Mouse (Mus musculus) midbrain, embryonic 15.5 days (tissue): ENCODE results near the gene Adgrl2. TPM values are rescaled to one million over a fixed set of nuclear protein-coding genes. Genes with fewer than 3 reads are reported as not detected.

Experiments
- ATAC-seq: fragments of 200-750 bp; cut with Nextera tagmentation; replicated peaks from 2 replicates; pipeline ENCODE4 v1.8.0; 2017; ENCODE audit warnings: moderate TSS enrichment
- H3K27ac ChIP-seq: fragments of 300-500 bp; sonication (generic); 2 replicates; pipeline ENCODE4 v1.5.1; 2015; ENCODE audit warnings: mild to moderate bottlenecking, inconsistent platforms
- H3K27me3 ChIP-seq: fragments of 300-500 bp; sonication (generic); replicated peaks from 2 replicates; pipeline ENCODE4 v1.6.1; 2015; ENCODE audit warnings: inconsistent platforms
- H3K36me3 ChIP-seq: fragments of 300-500 bp; sonication (generic); replicated peaks from 2 replicates; pipeline ENCODE4 v1.6.1; 2015; ENCODE audit warnings: inconsistent platforms
- H3K4me1 ChIP-seq: fragments of 300-500 bp; sonication (generic); 2 replicates; pipeline ENCODE4 v1.6.1; 2015; ENCODE audit warnings: inconsistent platforms
- H3K4me2 ChIP-seq: fragments of 300-500 bp; sonication (generic); 2 replicates; pipeline ENCODE4 v1.6.1; 2015; ENCODE audit warnings: inconsistent platforms, mild to moderate bottlenecking, moderate library complexity
- H3K4me3 ChIP-seq: fragments of 300-500 bp; sonication (generic); 2 replicates; pipeline ENCODE4 v1.5.1; 2015; ENCODE audit warnings: mild to moderate bottlenecking, inconsistent platforms
- H3K9ac ChIP-seq: fragments of 300-500 bp; sonication (generic); 2 replicates; pipeline ENCODE4 v1.6.1; 2015; ENCODE audit warnings: mild to moderate bottlenecking, inconsistent platforms
- H3K9me3 ChIP-seq: fragments of 300-500 bp; sonication (generic); 2 replicates; pipeline ENCODE4 v1.6.1; 2016; ENCODE audit warnings: inconsistent platforms
- WGBS: fragments of 180-500 bp; shearing (Covaris S2); methylation state at CpG from one replicate; pipeline ENCODE4 v1.1.7; 2015; ENCODE audit warnings: mixed read lengths; 5-methylcytosine and 5-hydroxymethylcytosine counted together
- polyA plus RNA-seq: library from polyadenylated mRNA; unstranded; fragments of >200 nt; fragmentation: Nextera tagmentation; extraction: Ambion mirVana; gene quantifications from 2 replicates; pipeline ENCODE4 v1.2.1, GENCODE M21; 2015

Gene Adgrl2
- polyA plus RNA-seq, 1 experiment from 2014 or later, result 140 TPM

DNA sequence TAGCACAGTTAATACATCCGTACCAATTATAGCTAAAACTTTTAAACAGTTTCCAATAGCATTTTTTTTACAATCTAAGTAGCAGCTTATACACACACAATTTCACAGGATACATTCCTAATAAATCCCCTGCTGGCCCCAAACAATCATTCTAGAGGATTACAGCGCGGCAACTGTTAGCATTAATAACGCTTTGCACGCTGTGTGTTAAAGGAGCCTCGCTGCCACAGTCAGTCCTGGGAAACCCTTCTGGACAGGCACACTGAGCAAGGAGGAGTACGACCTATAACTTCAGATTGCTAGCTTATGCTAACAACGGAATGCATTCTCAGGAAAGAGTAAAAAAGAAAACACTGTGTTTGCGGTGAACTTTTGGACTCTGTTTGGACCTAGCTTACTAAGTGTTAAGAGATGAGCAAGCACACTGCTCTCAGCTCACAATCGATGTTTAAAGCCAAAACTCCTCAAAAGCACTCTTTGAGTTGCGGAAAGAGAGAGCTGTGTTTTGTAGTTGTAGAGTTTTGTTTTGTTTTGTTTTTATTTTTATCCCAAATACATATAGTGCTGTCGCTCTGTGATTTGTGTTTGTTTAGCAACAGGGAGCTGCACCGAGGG lies 25.3 kb downstream of the Adgrl2 start:
- no peaks in the 10 kb centered on the region for H3K9me3 ChIP-seq
- no peak overlapping the region for H3K9ac ChIP-seq
- H3K4me3 ChIP-seq, result no peak overlapping the region
- WGBS, result 42% methylated on average over 13 of the region's 13 CpGs
- no peaks in the 10 kb centered on the region for H3K36me3 ChIP-seq
- H3K27ac ChIP-seq, result no peak overlapping the region
- H3K27me3 ChIP-seq, result no peaks in the 10 kb centered on the region
- no peak for ATAC-seq
- peaks cover 24% of the 10 kb centered on the region for H3K4me1 ChIP-seq
- H3K4me2 ChIP-seq, result peak overlapping the region; percentile 18; the same call in 1 of the 2 replicates

DNA sequence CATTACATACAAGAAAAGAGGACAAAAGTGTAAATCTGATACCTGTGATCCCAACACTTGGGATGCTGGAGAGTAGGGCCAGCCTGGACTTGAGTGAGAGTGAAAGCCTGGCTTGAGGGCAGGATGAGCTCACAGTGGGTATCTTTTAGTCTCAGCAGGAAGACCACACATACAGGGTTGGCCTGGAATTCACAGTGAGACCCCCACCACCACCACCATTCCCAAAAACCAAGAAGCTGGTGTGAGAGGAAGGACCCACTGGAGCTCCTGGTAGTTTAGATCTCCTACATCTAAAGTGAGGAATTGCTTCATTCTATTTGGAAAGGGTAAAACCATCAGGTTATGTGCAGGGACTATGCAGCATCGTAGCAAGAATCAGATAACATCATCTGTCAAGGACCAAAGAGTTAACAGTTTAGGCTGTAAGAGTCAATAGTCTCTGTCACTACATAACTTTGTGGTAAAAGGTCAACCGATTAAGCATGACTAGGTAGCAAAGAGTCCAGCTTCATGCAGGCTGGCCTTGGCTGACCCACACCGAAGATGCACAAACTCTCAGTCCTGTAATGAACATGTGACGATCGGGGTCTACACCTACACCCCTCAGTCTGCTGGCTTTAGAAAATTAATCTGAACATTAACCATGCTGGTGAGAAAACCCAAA lies 26.8 kb downstream of the Adgrl2 start:
- Histone ChIP-seq H3K27me3 (no peaks in the 10 kb centered on the region), H3K27ac (no peak overlapping the region), H3K9ac (no peak overlapping the region), H3K4me3 (no peak overlapping the region), H3K36me3 (no peaks in the 10 kb centered on the region), H3K4me2 (no peak overlapping the region), H3K4me1 (peaks cover 39% of the 10 kb centered on the region), H3K9me3 (no peaks in the 10 kb centered on the region)
- ATAC-seq, result no peak
- 89% methylated on average over 5 of the region's 5 CpGs for WGBS

DNA sequence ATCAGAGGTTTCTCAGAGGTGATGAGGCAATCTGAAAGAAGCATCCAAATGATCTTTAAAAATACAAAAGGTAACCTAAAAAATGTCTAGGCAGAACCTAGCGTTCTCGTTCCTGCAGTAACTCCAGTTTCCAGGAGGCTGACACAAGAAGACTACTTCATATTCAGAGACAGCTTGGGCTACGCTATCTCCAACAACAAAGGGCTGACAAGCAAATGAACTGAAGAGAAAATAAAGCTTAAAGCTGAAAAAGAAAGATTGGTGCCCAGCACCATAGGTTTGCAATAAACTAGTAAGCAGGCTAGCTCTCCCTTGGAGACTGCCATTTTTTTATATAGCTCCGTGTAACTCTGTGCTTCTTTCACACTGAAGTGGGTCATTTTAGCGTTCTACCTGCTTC lies 28.7 kb downstream of the Adgrl2 start:
- Histone ChIP-seq H3K9ac (no peak overlapping the region), H3K4me1 (peaks cover 46% of the 10 kb centered on the region), H3K4me3 (no peak overlapping the region), H3K36me3 (no peaks in the 10 kb centered on the region), H3K27ac (no peak overlapping the region), H3K4me2 (no peak overlapping the region), H3K9me3 (no peaks in the 10 kb centered on the region), H3K27me3 (no peaks in the 10 kb centered on the region)
- WGBS, result 50% methylated on average over 5 of the region's 5 CpGs
- ATAC-seq, result no peak

DNA sequence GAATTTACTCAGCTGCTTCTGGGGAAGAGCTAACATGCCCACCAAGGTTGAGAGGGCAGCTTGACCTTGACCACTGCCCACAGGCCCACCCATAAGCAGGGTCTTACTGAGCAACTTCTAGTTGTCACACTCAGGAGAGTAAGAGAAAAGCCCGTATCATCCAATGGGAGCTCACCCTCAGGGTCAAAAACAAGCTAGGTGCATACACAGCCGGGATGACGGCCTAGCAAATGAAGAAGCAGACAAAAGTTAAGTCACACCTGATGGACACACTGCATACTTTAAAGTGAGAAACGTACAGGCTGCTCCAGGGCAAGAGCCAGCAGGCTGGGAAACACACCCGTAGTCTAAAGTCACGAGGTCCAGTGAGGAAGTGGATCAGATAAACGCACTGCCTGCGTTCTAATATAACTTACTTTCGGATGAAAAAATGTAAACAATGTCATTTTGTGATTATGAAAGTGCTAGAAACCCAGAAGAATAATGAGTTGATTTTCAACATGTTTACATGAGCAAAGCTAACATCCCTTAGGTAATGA lies 29.5 kb downstream of the Adgrl2 start:
- WGBS, result 73% methylated on average over 9 of the region's 9 CpGs
- no peak for ATAC-seq
- Histone ChIP-seq H3K27ac (no peak overlapping the region), H3K9me3 (no peaks in the 10 kb centered on the region), H3K9ac (no peak overlapping the region), H3K36me3 (no peaks in the 10 kb centered on the region), H3K4me2 (no peak overlapping the region), H3K4me1 (peaks cover 53% of the 10 kb centered on the region), H3K4me3 (no peak overlapping the region), H3K27me3 (no peaks in the 10 kb centered on the region)

DNA sequence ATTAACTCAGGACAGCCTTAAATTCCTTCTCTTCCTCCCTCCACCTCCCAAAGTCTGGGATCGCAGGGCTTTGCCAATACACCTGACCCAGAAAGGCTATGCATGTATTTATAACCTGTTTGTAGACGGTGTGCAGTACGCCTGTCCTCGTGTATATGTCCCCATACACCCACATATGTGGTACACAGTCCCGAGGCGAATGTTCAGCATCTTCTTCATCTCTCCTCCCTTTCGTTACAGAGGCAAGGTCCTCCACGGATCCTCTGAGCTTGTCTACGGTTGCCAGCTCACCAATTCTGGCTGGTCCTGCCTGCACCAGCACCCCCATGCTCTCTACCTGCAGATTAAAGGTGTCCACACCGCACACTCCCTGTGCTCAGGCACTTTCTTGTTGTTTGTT lies 30.1 kb downstream of the Adgrl2 start:
- no peak overlapping the region for H3K4me2 ChIP-seq
- WGBS, result 83% methylated on average over 10 of the region's 10 CpGs
- no peak overlapping the region for H3K9ac ChIP-seq
- H3K4me3 ChIP-seq, result no peak overlapping the region
- H3K27ac ChIP-seq, result no peak overlapping the region
- H3K4me1 ChIP-seq, result peaks cover 56% of the 10 kb centered on the region
- no peaks in the 10 kb centered on the region for H3K36me3 ChIP-seq
- ATAC-seq, result no peak
- no peaks in the 10 kb centered on the region for H3K27me3 ChIP-seq
- H3K9me3 ChIP-seq, result no peaks in the 10 kb centered on the region

DNA sequence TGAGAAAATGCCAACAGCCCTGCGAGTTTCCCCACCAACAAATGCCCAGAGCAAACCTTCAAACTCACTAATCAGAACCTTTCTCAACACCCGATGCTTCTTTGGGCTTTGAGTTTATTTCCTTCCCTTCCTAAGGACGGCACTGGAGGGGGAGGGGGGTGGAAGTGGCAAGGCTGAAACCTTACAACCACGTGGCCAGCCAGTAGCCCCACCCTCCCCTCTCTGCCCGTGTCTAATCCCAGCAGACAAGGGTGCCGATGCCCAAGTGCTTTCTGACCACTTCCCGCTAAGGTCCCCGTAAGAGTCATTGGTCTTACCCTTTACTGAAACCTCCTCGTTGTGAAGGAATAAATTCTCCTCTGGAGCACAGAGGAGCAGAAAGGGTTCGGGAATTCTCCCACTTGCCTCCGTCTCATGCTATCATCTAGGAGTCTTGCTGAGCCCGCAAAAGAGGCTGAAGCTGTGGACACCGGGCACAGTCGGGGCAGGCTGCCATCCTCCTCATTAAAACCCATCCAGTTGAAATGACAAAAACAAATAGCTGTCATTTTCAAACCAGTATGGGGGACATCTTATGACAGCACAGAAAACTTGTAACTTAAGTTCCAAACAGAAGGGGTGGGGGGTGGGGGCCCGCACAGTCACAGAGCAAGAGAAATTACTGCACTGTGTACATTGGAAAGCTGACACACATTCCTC lies 30.9 kb downstream of the Adgrl2 start:
- Histone ChIP-seq H3K9me3 (no peaks in the 10 kb centered on the region), H3K27ac (no peak overlapping the region), H3K4me2 (peak overlapping the region; percentile 46), H3K4me3 (peak overlapping the region; percentile 18), H3K27me3 (no peaks in the 10 kb centered on the region), H3K9ac (peak overlapping the region; percentile 27), H3K4me1 (peaks cover 55% of the 10 kb centered on the region), H3K36me3 (no peaks in the 10 kb centered on the region)
- WGBS, result 15% methylated on average over 15 of the region's 15 CpGs
- peak; percentile 24; the same call in 1 of the 2 replicates for ATAC-seq

DNA sequence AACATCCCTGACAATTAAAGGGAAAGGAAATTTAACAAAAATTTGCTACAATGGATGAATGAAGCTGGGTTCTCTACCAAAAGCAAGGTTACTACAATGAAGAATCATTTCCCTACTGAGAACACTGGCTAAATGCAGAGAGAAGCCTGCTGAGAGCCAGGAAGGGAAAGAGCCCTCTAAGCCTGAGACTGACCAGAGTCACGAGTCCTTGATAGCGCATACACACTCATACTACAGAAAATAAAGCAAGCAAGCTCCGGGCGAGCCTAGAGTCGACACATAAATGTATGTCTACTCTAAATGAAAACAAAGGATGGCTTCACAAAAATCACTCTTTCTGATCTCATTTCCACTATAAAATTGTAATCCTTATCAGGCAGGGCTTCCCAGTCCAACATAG lies 31.6 kb downstream of the Adgrl2 start:
- H3K4me1 ChIP-seq, result peaks cover 55% of the 10 kb centered on the region
- no peak for ATAC-seq
- no peaks in the 10 kb centered on the region for H3K36me3 ChIP-seq
- no peak overlapping the region for H3K9ac ChIP-seq
- WGBS, result 61% methylated on average over 5 of the region's 5 CpGs
- H3K27ac ChIP-seq, result no peak overlapping the region
- no peaks in the 10 kb centered on the region for H3K27me3 ChIP-seq
- H3K4me2 ChIP-seq, result 0 out of 2 replicates have a peak overlapping the region, but pooled peaks have one; percentile 46
- H3K4me3 ChIP-seq, result no peak overlapping the region
- H3K9me3 ChIP-seq, result no peaks in the 10 kb centered on the region

DNA sequence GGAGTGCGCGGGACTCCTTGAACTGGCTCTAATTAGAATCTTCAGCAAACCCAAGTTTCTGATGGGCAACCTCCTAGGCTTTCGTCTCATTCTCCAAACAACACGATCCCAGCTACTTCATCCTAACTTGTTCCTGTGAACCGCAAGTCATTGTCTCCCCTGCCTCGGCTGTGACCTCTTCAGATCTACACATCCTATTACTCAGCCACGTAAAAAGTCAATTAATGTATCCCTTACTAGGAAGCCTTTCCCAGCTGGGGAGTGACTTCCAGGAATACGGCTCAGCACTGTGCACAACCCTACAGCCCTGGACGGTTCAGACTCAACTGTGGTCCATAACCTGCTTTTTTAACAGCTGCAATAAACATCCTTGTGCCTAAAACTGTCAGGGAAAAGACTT lies 32.2 kb downstream of the Adgrl2 start:
- H3K4me1 ChIP-seq, result peaks cover 55% of the 10 kb centered on the region
- no peaks in the 10 kb centered on the region for H3K27me3 ChIP-seq
- no peak overlapping the region for H3K4me3 ChIP-seq
- no peak overlapping the region for H3K9ac ChIP-seq
- H3K9me3 ChIP-seq, result no peaks in the 10 kb centered on the region
- 48% methylated on average over 9 of the region's 9 CpGs for WGBS
- no peak overlapping the region for H3K27ac ChIP-seq
- no peaks in the 10 kb centered on the region for H3K36me3 ChIP-seq
- H3K4me2 ChIP-seq, result no peak overlapping the region
- ATAC-seq, result no peak

DNA sequence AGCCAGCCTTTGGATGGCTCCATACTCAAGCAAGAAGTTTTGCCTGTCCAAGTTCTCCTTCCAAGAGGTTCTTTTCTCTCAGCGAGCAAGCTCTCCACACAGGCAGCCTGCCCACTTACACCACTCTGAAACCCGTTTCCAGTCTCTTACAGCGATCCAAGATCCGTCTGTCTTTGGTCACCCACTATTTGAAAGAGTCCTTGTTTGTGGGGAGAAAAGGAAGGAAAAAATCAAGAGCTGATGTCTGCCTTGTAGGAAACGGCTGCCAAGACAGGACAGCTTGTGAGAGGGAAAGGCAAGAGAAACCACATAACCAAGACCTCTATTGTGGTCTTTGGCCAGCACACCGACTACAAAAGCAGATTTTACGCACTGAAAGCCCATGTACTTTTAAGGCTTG lies 33.5 kb downstream of the Adgrl2 start:
- no peak overlapping the region for H3K9ac ChIP-seq
- H3K27me3 ChIP-seq, result no peaks in the 10 kb centered on the region
- H3K4me2 ChIP-seq, result no peak overlapping the region
- H3K9me3 ChIP-seq, result no peaks in the 10 kb centered on the region
- H3K36me3 ChIP-seq, result no peaks in the 10 kb centered on the region
- H3K4me3 ChIP-seq, result no peak overlapping the region
- WGBS, result 73% methylated on average over 7 of the region's 7 CpGs
- H3K27ac ChIP-seq, result no peak overlapping the region
- ATAC-seq, result no peak
- peaks cover 55% of the 10 kb centered on the region for H3K4me1 ChIP-seq

DNA sequence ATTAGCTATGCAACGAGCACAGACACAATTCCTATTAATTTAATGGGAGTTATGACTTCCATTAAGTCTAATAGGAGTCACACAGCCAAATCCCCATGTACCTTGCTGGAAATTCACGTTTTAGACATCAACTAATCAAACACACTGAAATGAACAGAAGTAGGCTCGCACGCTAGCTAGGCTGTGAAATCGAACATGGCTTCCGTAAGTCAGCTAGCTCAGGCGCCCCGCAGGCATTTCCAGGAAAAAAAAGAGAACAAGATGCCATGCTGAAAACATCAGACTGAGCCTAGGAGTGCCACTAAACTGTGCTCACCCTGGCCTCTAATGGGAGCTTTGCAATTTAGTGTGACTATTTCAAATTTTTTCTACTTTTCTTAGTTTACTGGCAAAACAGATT lies 40.6 kb downstream of the Adgrl2 start:
- Histone ChIP-seq H3K36me3 (no peaks in the 10 kb centered on the region), H3K9ac (no peak overlapping the region), H3K4me2 (no peak overlapping the region), H3K4me3 (no peak overlapping the region), H3K4me1 (peaks cover 40% of the 10 kb centered on the region), H3K9me3 (no peaks in the 10 kb centered on the region), H3K27me3 (no peaks in the 10 kb centered on the region), H3K27ac (no peak overlapping the region)
- ATAC-seq, result no peak
- WGBS, result 37% methylated on average over 8 of the region's 8 CpGs

DNA sequence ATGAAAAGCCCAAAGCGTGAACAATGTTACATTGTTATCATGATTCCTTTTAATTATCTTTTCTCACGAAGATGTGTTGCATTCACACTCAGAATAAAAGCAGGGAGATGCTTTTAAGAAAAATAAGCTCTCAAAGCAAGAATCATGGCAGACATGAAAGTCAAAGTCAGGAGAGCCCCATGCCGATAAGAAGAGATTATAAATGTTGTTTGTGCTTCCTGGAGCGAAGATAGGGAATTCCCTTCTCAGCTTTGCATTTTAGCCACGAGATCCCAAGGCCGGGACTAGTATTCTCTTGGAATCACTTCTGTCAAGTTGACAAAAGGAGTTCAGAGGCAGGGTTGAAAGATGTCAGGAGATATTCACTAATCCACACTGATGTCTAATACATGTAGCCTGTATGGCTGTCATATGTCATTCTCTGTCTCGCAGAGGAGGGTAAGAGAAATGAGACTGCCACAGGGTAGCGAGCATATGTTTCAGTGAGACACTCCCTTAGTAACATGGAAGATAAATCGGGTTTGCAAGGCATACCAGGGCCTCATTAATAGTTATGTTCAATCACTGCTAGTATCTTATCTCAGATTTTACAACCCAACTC lies 42.5 kb downstream of the Adgrl2 start:
- no peaks in the 10 kb centered on the region for H3K9me3 ChIP-seq
- H3K36me3 ChIP-seq, result no peaks in the 10 kb centered on the region
- H3K27me3 ChIP-seq, result no peaks in the 10 kb centered on the region
- H3K9ac ChIP-seq, result no peak overlapping the region
- H3K4me2 ChIP-seq, result no peak overlapping the region
- H3K4me1 ChIP-seq, result peaks cover 47% of the 10 kb centered on the region
- no peak overlapping the region for H3K4me3 ChIP-seq
- H3K27ac ChIP-seq, result peak overlapping the region; percentile 42; the same call in 1 of the 2 replicates
- WGBS, result 20% methylated on average over 9 of the region's 9 CpGs
- peak; percentile 58; the same call in 1 of the 2 replicates for ATAC-seq

DNA sequence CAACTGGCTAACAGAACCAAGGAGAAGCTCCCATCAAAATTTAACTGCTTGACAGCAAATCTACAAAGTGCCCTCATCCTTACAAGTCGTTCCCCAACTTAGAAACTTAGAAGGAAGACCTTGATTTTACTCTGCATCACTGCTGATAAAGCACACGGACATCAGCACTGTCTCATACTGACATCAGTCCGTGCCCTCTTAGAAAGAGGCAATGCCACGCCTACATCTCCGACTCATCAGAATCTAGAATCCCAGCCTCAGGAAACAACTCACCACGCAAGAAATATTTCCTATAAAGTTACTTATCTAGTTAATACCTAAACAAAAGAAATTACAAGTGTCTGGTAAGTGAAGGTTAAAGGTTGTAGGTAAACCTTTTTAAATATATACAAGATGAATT lies 43.1 kb downstream of the Adgrl2 start:
- WGBS, result 40% methylated on average over 6 of the region's 6 CpGs
- no peaks in the 10 kb centered on the region for H3K9me3 ChIP-seq
- no peaks in the 10 kb centered on the region for H3K27me3 ChIP-seq
- ATAC-seq, result no peak
- no peak overlapping the region for H3K9ac ChIP-seq
- no peaks in the 10 kb centered on the region for H3K36me3 ChIP-seq
- H3K4me2 ChIP-seq, result no peak overlapping the region
- peaks cover 50% of the 10 kb centered on the region for H3K4me1 ChIP-seq
- no peak overlapping the region for H3K27ac ChIP-seq
- no peak overlapping the region for H3K4me3 ChIP-seq
